Mouse (Mus musculus): ENCODE measurements around the gene Ddn.

Gene Ddn

GRCm38 (mm10) chr15:98809390-98809789, at the start of gene Ddn:
Gene Ddn, minus strand, starts transcription at chr15:98809490.
- ChIA-PET CTCF (interaction anchor here (0.5 to 2.7 kb wide), 12 partner anchors 10 to 239 kb away, joined by 3 to 20 read pairs (median 4); partner anchors contain the start of gene Prkag1 (in 1 of the 4)), POLR2A (interaction anchor here in 2 of 4 experiments (0.5 to 4.0 kb wide), 7 partner anchors 9 to 220 kb away, joined by 3 to 17 read pairs (median 8); partner anchors contain the start of genes Prkag1 (in 1 of the 2), Tuba1b (in 1 of the 2) and Tuba1c (in 1 of the 2))

GRCm38 (mm10) chr15:98854214-98854613, 44.9 kb upstream of the Ddn start:
- CTCF ChIA-PET = interaction anchor here in 1 of 4 experiments (1.0 kb wide), 1 partner anchor 14 kb away, joined by 4 read pairs; no protein-coding TSS in a partner anchor
- POLR2A ChIA-PET = interaction anchor here in 2 of 4 experiments (0.6 to 8.7 kb wide), 15 partner anchors 9 to 176 kb away, joined by 3 to 49 read pairs (median 4); partner anchors contain the start of genes Prkag1 (in 2 of the 2) and Tuba1c (in 1 of the 2)

GRCm38 (mm10) chr15:98853161-98853937, 44.1 kb upstream of the Ddn start:
- ChIA-PET CTCF (interaction anchor here in 1 of 4 experiments (1.0 kb wide), 1 partner anchor 13 kb away, joined by 4 read pairs; no protein-coding TSS in a partner anchor), POLR2A (interaction anchor here in 2 of 4 experiments (0.6 to 8.7 kb wide), 14 partner anchors 9 to 190 kb away, joined by 3 to 49 read pairs (median 4); partner anchors contain the start of genes Ddx23 (in 1 of the 2) and Prkag1 (in 1 of the 2))

GRCm38 (mm10) chr15:98852733-98853132, 43.4 kb upstream of the Ddn start:
- ChIA-PET CTCF (interaction anchor here in 1 of 4 experiments (0.6 kb wide), 1 partner anchor 25 kb away, joined by 3 read pairs; no protein-coding TSS in a partner anchor), POLR2A (interaction anchor here in 2 of 4 experiments (0.6 to 8.7 kb wide), 12 partner anchors 11 to 1257 kb away, joined by 3 to 49 read pairs (median 4); partner anchors contain the start of genes Prkag1 (in 2 of the 2), Ddx23 (in 1 of the 2), Gm49450 (in 1 of the 2) and Tuba1a (in 1 of the 2))

- POLR2A ChIA-PET = interaction anchor here in 3 of 4 experiments (0.6 to 8.7 kb wide), 18 partner anchors 8 to 1258 kb away, joined by 3 to 49 read pairs (median 3); partner anchors contain the start of genes Prkag1 (in 2 of the 3), Gm49450 (in 1 of the 3), Tuba1a (in 1 of the 3) and Tuba1b (in 1 of the 3)
- CTCF ChIA-PET = interaction anchor here (0.6 to 1.0 kb wide), 6 partner anchors 21 to 174 kb away, joined by 3 to 4 read pairs (median 3); partner anchors contain the start of gene Prkag1 (in 1 of the 4)
These were observed 42.8 kb upstream of the Ddn start for GRCm38 (mm10) chr15:98852071-98852470.

GRCm38 (mm10) chr15:98851229-98851818, 42.0 kb upstream of the Ddn start:
- CTCF ChIA-PET = interaction anchor here in 3 of 4 experiments (0.8 to 1.0 kb wide), 8 partner anchors 20 to 175 kb away, joined by 3 to 4 read pairs (median 3); partner anchors contain the start of gene Prkag1 (in 2 of the 3)
- POLR2A ChIA-PET = interaction anchor here in 3 of 4 experiments (0.5 to 8.7 kb wide), 18 partner anchors 9 to 541 kb away, joined by 3 to 49 read pairs (median 4); partner anchors contain the start of genes Prkag1 (in 2 of the 3), Gm49450 (in 1 of the 3), Tmbim6 (in 1 of the 3) and Tuba1a (in 1 of the 3)

GRCm38 (mm10) chr15:98850668-98851067, 41.4 kb upstream of the Ddn start:
- CTCF ChIA-PET = interaction anchor here in 2 of 4 experiments (0.5 to 1.0 kb wide), 3 partner anchors 19 to 343 kb away, joined by 3 to 5 read pairs (median 3); partner anchors contain the start of gene Prkag1 (in 1 of the 2)
- POLR2A ChIA-PET = interaction anchor here in 2 of 4 experiments (1.3 to 8.7 kb wide), 7 partner anchors 9 to 120 kb away, joined by 3 to 49 read pairs (median 5); partner anchors contain the start of gene Tuba1b (in 1 of the 2)

GRCm38 (mm10) chr15:98849956-98850600, 40.8 kb upstream of the Ddn start:
- POLR2A ChIA-PET = interaction anchor here in 2 of 4 experiments (0.8 to 8.7 kb wide), 15 partner anchors 9 to 189 kb away, joined by 3 to 49 read pairs (median 4); partner anchors contain the start of genes Prkag1 (in 2 of the 2), Tuba1b (in 1 of the 2) and Tuba1c (in 1 of the 2)
- CTCF ChIA-PET = interaction anchor here in 2 of 4 experiments (0.5 to 1.3 kb wide), 4 partner anchors 19 to 343 kb away, joined by 4 to 6 read pairs (median 5); partner anchors contain the start of gene Prkag1 (in 1 of the 2)

GRCm38 (mm10) chr15:98849165-98849564, 39.9 kb upstream of the Ddn start:
- ChIA-PET CTCF (interaction anchor here in 2 of 4 experiments (0.9 to 1.3 kb wide), 3 partner anchors 18 to 28 kb away, joined by 4 to 6 read pairs (median 5); partner anchors contain the start of gene Prkag1 (in 2 of the 2)), POLR2A (interaction anchor here in 2 of 4 experiments (0.7 to 8.7 kb wide), 19 partner anchors 8 to 279 kb away, joined by 3 to 49 read pairs (median 4); partner anchors contain the start of genes Prkag1 (in 2 of the 2), Tuba1b (in 2 of the 2), Arf3 (in 1 of the 2) and Tuba1c (in 1 of the 2))

- ChIA-PET POLR2A (interaction anchor here in 2 of 4 experiments (0.7 to 2.4 kb wide), 7 partner anchors 9 to 31 kb away, joined by 3 to 11 read pairs (median 4); partner anchors contain the start of gene Prkag1 (in 1 of the 2)), CTCF (interaction anchor here in 1 of 4 experiments (0.7 kb wide), 1 partner anchor 658 kb away, joined by 3 read pairs; no protein-coding TSS in a partner anchor)
These were observed 36.9 kb upstream of the Ddn start for GRCm38 (mm10) chr15:98846140-98846539.

- CTCF ChIA-PET = no interaction called here
- POLR2A ChIA-PET = interaction anchor here in 3 of 4 experiments (0.5 to 7.2 kb wide), 12 partner anchors 10 to 875 kb away, joined by 3 to 52 read pairs (median 4); partner anchors contain the start of gene Prkag1 (in 3 of the 3)
These were observed 35.9 kb upstream of the Ddn start for GRCm38 (mm10) chr15:98845149-98845548.

GRCm38 (mm10) chr15:98843595-98844223, 34.4 kb upstream of the Ddn start:
- CTCF ChIA-PET = interaction anchor here in 3 of 4 experiments (0.6 to 1.9 kb wide), 5 partner anchors 11 to 196 kb away, joined by 3 to 10 read pairs (median 3); partner anchors contain the start of gene Prkag1 (in 1 of the 3)
- POLR2A ChIA-PET = interaction anchor here in 2 of 4 experiments (0.6 to 7.2 kb wide), 17 partner anchors 9 to 216 kb away, joined by 3 to 52 read pairs (median 5); partner anchors contain the start of genes Prkag1 (in 2 of the 2) and Tuba1b (in 1 of the 2)

- CTCF ChIA-PET = interaction anchor here in 1 of 4 experiments (0.9 to 2.0 kb wide), 2 partner anchors 9 to 14 kb away, joined by 4 to 8 read pairs; partner anchors contain the start of gene Prkag1
- POLR2A ChIA-PET = interaction anchor here in 2 of 4 experiments (0.7 to 7.2 kb wide), 13 partner anchors 8 to 191 kb away, joined by 3 to 52 read pairs (median 3); partner anchors contain the start of gene Prkag1 (in 2 of the 2)
These were observed 30.6 kb upstream of the Ddn start for GRCm38 (mm10) chr15:98839671-98840585.

GRCm38 (mm10) chr15:98839161-98839560, 29.9 kb upstream of the Ddn start:
- ChIA-PET CTCF (no interaction called here), POLR2A (interaction anchor here in 3 of 4 experiments (0.7 to 7.2 kb wide), 7 partner anchors 10 to 114 kb away, joined by 3 to 49 read pairs (median 3); no protein-coding TSS in a partner anchor)

- CTCF ChIA-PET = no interaction called here
- POLR2A ChIA-PET = interaction anchor here in 1 of 4 experiments (0.6 to 1.9 kb wide), 3 partner anchors 12 to 96 kb away, joined by 4 to 7 read pairs (median 6); partner anchors contain the start of gene Tuba1b
These were observed 28.4 kb upstream of the Ddn start for GRCm38 (mm10) chr15:98837743-98838103.

Measured in embryonic stem cell, embryonic (primary cell).